ENCODE assay signal across 8 mouse cellular contexts in the genomic region with DNA sequence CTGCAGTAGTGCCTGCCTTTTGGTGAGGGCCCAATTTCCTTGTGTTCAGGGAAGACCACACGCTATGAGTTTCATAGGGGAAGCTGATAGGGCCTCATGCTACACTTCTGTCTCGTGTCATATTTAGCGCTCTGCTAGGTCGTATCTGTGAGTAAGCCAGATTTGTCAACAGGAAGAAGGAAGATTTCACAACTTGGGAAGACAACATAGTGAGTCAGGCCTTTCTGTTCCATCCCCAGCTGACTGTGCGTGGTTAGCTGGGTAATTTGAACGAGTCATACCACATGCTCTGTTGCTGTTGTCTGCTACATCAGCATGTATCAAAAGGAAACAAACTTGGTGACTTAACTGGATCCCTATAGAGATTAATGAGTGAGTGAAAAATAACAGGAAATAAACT. TPM values are rescaled to one million over a fixed set of nuclear protein-coding genes. Genes with fewer than 3 reads are reported as not detected.
DNase-seq lines count a peak whose midpoint lies in the region; ATAC-seq and TF ChIP-seq lines count a peak whose summit lies in the region.

No protein-coding gene starts in this region.

- intact Hi-C loops in heart, postnatal 10 days (cut with DNase I), result no loop called here

- no peak overlapping the region for H3K27ac ChIP-seq in heart, embryonic 11.5 days (ENCODE audit: low read depth, low read length)
- H3K27ac ChIP-seq in liver, embryonic 14.5 days, result peak overlapping the region; percentile 5
- H3K27ac ChIP-seq in hindbrain, embryonic 14.5 days, result no peak overlapping the region

- peaks cover 9% of the 10 kb centered on the region for H3K4me1 ChIP-seq in heart, embryonic 11.5 days (ENCODE audit: control insufficient read depth, insufficient read depth, low read length)
- peaks cover 8 to 36% of the 10 kb centered on the region in 2 experiments for H3K4me1 ChIP-seq in liver, embryonic 14.5 days (replicated peaks; ENCODE audit: control insufficient read depth in 2 of 2, insufficient read depth in 2 of 2, low read length in 1 of 2)
- no peaks in the 10 kb centered on the region for H3K4me1 ChIP-seq in hindbrain, embryonic 14.5 days (replicated peaks; ENCODE audit: control insufficient read depth, insufficient read depth, low read length)

- H3K27me3 ChIP-seq in heart, embryonic 11.5 days (ENCODE audit: control insufficient read depth, insufficient read depth, low read length), result no peaks in the 10 kb centered on the region
- H3K27me3 ChIP-seq in liver, embryonic 14.5 days (ENCODE audit: control insufficient read depth, insufficient read depth, low read length), result no peaks in the 10 kb centered on the region
- H3K27me3 ChIP-seq in hindbrain, embryonic 14.5 days (ENCODE audit: control insufficient read depth, insufficient read depth, low read length), result no peaks in the 10 kb centered on the region

- peak; percentile 27 for DNase-seq in heart, postnatal 10 days
- DNase-seq in A20 (ENCODE audit: low read depth, low spot score), result peak; percentile 79
- DNase-seq in liver, embryonic 14.5 days (ENCODE audit: low read depth in 3 of 3, low spot score in 3 of 3), result peak in 1 of 3 experiments; percentile 56
- DNase-seq in hindbrain, embryonic 14.5 days (ENCODE audit: low spot score), result no peak
- DNase-seq in gastrocnemius, adult 8-10 months (ENCODE audit: low spot score in 2 of 2), result no peak
- no peak for DNase-seq in thymus, postnatal 10 days (ENCODE audit: low spot score in 2 of 2)

- peak; percentile 26; the same call in 1 of the 2 replicates for TF ChIP-seq EP300 in liver, embryonic 14.5 days (IDR thresholded peaks at IDR 0.05; ENCODE audit: low read depth)

- no peak overlapping the region for H3K4me3 ChIP-seq in heart, embryonic 11.5 days (ENCODE audit: low read depth, low read length)
- no peak overlapping the region for H3K4me3 ChIP-seq in liver, embryonic 14.5 days (ENCODE audit: insufficient read depth in 1 of 2, low read depth in 2 of 2, low read length in 2 of 2)
- H3K4me3 ChIP-seq in hindbrain, embryonic 14.5 days (replicated peaks; ENCODE audit: low read length), result no peak overlapping the region

- H3K36me3 ChIP-seq in heart, embryonic 11.5 days (ENCODE audit: control insufficient read depth, insufficient read depth, low read length), result no peaks in the 10 kb centered on the region
- H3K36me3 ChIP-seq in liver, embryonic 14.5 days (replicated peaks; ENCODE audit: control insufficient read depth, insufficient read depth, low read depth), result no peaks in the 10 kb centered on the region
- H3K36me3 ChIP-seq in hindbrain, embryonic 14.5 days (replicated peaks; ENCODE audit: control insufficient read depth, insufficient read depth), result no peaks in the 10 kb centered on the region

- no peak for ATAC-seq in heart, embryonic 11.5 days (replicated peaks; ENCODE audit: insufficient number of reproducible peaks, low FRiP score, low TSS enrichment)
- ATAC-seq in common myeloid progenitor, adult 5-6 weeks (replicated peaks; ENCODE audit: low read depth, poor library complexity, severe bottlenecking), result peak; percentile 93
- ATAC-seq in liver, embryonic 14.5 days (ENCODE audit: insufficient read depth), result peak; percentile 72
- ATAC-seq in hindbrain, embryonic 14.5 days (ENCODE audit: low FRiP score), result no peak

- TF ChIP-seq CTCF in liver, embryonic 14.5 days (IDR thresholded peaks at IDR 0.05; ENCODE audit: low read depth), result no peak

- H3K9me3 ChIP-seq in heart, embryonic 11.5 days (replicated peaks; ENCODE audit: control insufficient read depth, low read length), result no peaks in the 10 kb centered on the region
- no peaks in the 10 kb centered on the region for H3K9me3 ChIP-seq in liver, embryonic 14.5 days (ENCODE audit: control insufficient read depth, low read length)
- no peaks in the 10 kb centered on the region for H3K9me3 ChIP-seq in hindbrain, embryonic 14.5 days (ENCODE audit: control insufficient read depth, low read length)

- H3K9ac ChIP-seq in heart, embryonic 11.5 days (ENCODE audit: low read depth, low read length), result no peak overlapping the region
- H3K9ac ChIP-seq in liver, embryonic 14.5 days (replicated peaks), result no peak overlapping the region
- H3K9ac ChIP-seq in hindbrain, embryonic 14.5 days, result no peak overlapping the region

- WGBS in heart, embryonic 11.5 days (ENCODE audit: insufficient replicate concordance), result 70% methylated on average over 6 of the region's 6 CpGs
- WGBS in liver, embryonic 14.5 days (ENCODE audit: insufficient replicate concordance), result 27% methylated on average over 6 of the region's 6 CpGs
- 88% methylated on average over 6 of the region's 6 CpGs for WGBS in hindbrain, embryonic 14.5 days

- no peak overlapping the region for H3K4me2 ChIP-seq in heart, embryonic 11.5 days
- H3K4me2 ChIP-seq in liver, embryonic 14.5 days (ENCODE audit: low read depth), result no peak overlapping the region
- H3K4me2 ChIP-seq in hindbrain, embryonic 14.5 days (replicated peaks), result no peak overlapping the region

RNA-seq across cellular contexts. Expression of gene Lpin2, which starts 17.4 kb away (rescaled TPM):
- total RNA-seq in heart, postnatal 10 days (2021), result 10 to 100 TPM; 11.9 to 14.4 TPM
- polyA plus RNA-seq in heart, embryonic 11.5 days (2014; fragmentation: Nextera tagmentation; extraction: Ambion mirVana), result 21.9 and 22.5 TPM in 2 replicates
- 66.3 and 97.0 TPM in 2 replicates for total RNA-seq in common myeloid progenitor, adult 5-6 weeks (2017)
- polyA plus RNA-seq in liver, embryonic 14.5 days (2012; rRNA removed), result 19.5 and 28.6 TPM in 2 replicates
- 31.1 and 31.6 TPM in 2 replicates for polyA plus RNA-seq in liver, embryonic 14.5 days (2014; fragmentation: Nextera tagmentation; extraction: Ambion mirVana)
- 44.1 and 45.7 TPM in 2 replicates for polyA plus RNA-seq in hindbrain, embryonic 14.5 days (2014; fragmentation: Nextera tagmentation; extraction: Ambion mirVana)
- 1 to 10 TPM; 1.6 to 4.9 (median 3.3) TPM for total RNA-seq in gastrocnemius, adult 8-10 months (2022)

Comparison
In these comparisons a context has a peak if more than half of its experiments do, and no peak if none do; other contexts are left out.
1. DNase-seq: peak in heart, postnatal 10 days (2 of 2) and A20 (single experiment); none in hindbrain, embryonic 14.5 days (single experiment), gastrocnemius, adult 8-10 months (0 of 2) and thymus, postnatal 10 days (0 of 2).
2. ATAC-seq: peak in common myeloid progenitor, adult 5-6 weeks (single experiment) and liver, embryonic 14.5 days (single experiment); none in heart, embryonic 11.5 days (single experiment) and hindbrain, embryonic 14.5 days (single experiment).